Mouse (Mus musculus) gastrocnemius, postnatal 14 days (tissue): ENCODE results near the gene Baz2b. TPM values are rescaled to one million over a fixed set of nuclear protein-coding genes. Genes with fewer than 3 reads are reported as not detected.

Experiments used
- DNase-seq: peaks from one replicate; pipeline ENCODE4 v3.0.0; 2021; ENCODE audit warnings: mixed read lengths
- intact Hi-C: fragments of 180-260 bp; cut with DNase I; formaldehyde crosslinking; loops from one replicate; pipeline ENCODE4 v1.15.1; 2025; ENCODE audit warnings: low total_unique reads
- long read RNA-seq, 2 experiments: library from polyadenylated mRNA; stranded (forward); transcript quantifications; one replicate each; pipeline ENCODE4 v2.0.0; 2021
- total RNA-seq, 2 experiments: library from RNA; stranded (reverse); gene quantifications; 2 replicates each; pipeline ENCODE4 v1.2.3; 2021

Baz2b gene
- 10 to 100 TPM; 31.2 to 34.9 TPM for total RNA-seq
- long read RNA-seq, experiment 1, partial matches to known transcripts = 0 of 8 reads
- long read RNA-seq, experiment 1, other reads (novel, unspliced or antisense) = 7 of 8 reads
- long read RNA-seq, experiment 2, partial matches to known transcripts = 0 of 6 reads
- long read RNA-seq, experiment 2, other reads (novel, unspliced or antisense) = 3 of 6 reads

GRCm38 (mm10) chr2:60209703-60210651 lies at the start of gene Baz2b, which contains the start of gene March7:
Gene Baz2b, minus strand, starts transcription at chr2:60209839.
Gene March7, plus strand, starts transcription at chr2:60209887.
- intact Hi-C loops = loop anchor here (10.0 kb wide), 1 partner anchor 245 kb away; no protein-coding TSS in a partner anchor
- DNase-seq = peak; percentile 91

- DNase-seq = no peak
- intact Hi-C loops = no loop called here
Observed at GRCm38 (mm10) chr2:60259186-60259585, 49.5 kb upstream of the Baz2b start.

- intact Hi-C loops = no loop called here
- no peak for DNase-seq
Observed at GRCm38 (mm10) chr2:60256751-60257150, 47.1 kb upstream of the Baz2b start.

- intact Hi-C loops = no loop called here
- no peak for DNase-seq
Observed at GRCm38 (mm10) chr2:60253506-60253905, 43.9 kb upstream of the Baz2b start.

GRCm38 (mm10) chr2:60252782-60253181 lies 43.1 kb upstream of the Baz2b start:
- no peak for DNase-seq

GRCm38 (mm10) chr2:60234506-60234905 lies 24.9 kb upstream of the Baz2b start:
- intact Hi-C loops = no loop called here
- no peak for DNase-seq

More at GRCm38 (mm10) chr2:60252782-60253181, 43.1 kb upstream of the Baz2b start:
- intact Hi-C loops = no loop called here

GRCm38 (mm10) chr2:60233147-60233546 lies 23.5 kb upstream of the Baz2b start:
- intact Hi-C loops = no loop called here

GRCm38 (mm10) chr2:60230361-60230760 lies 20.7 kb upstream of the Baz2b start:
- intact Hi-C loops = no loop called here
- DNase-seq = no peak

More at GRCm38 (mm10) chr2:60233147-60233546, 23.5 kb upstream of the Baz2b start:
- DNase-seq = no peak

GRCm38 (mm10) chr2:60228470-60228869 lies 18.8 kb upstream of the Baz2b start:
- intact Hi-C loops = no loop called here
- DNase-seq = no peak

GRCm38 (mm10) chr2:60223489-60223888 lies 13.8 kb upstream of the Baz2b start:
- no peak for DNase-seq
- intact Hi-C loops = no loop called here

- intact Hi-C loops = no loop called here
Observed at GRCm38 (mm10) chr2:60221954-60222353, 12.3 kb upstream of the Baz2b start.

GRCm38 (mm10) chr2:60221236-60221635 lies 11.6 kb upstream of the Baz2b start:
- intact Hi-C loops = no loop called here
- DNase-seq = peak; percentile 7

More at GRCm38 (mm10) chr2:60221954-60222353, 12.3 kb upstream of the Baz2b start:
- DNase-seq = no peak

GRCm38 (mm10) chr2:60217620-60218019 lies 8.0 kb upstream of the Baz2b start:
- DNase-seq = no peak
- intact Hi-C loops = no loop called here

- DNase-seq = no peak
- intact Hi-C loops = no loop called here
Observed at GRCm38 (mm10) chr2:60216547-60217153, 7.0 kb upstream of the Baz2b start.

- intact Hi-C loops = no loop called here
- DNase-seq = no peak
Observed at GRCm38 (mm10) chr2:60214683-60215082, 5.0 kb upstream of the Baz2b start.

- DNase-seq = no peak
Observed at GRCm38 (mm10) chr2:60212488-60212887, 2.8 kb upstream of the Baz2b start.

GRCm38 (mm10) chr2:60210821-60211220 lies 1.2 kb upstream of the Baz2b start:
- no peak for DNase-seq
- intact Hi-C loops = no loop called here

More at GRCm38 (mm10) chr2:60212488-60212887, 2.8 kb upstream of the Baz2b start:
- intact Hi-C loops = no loop called here

GRCm38 (mm10) chr2:60209122-60209611 lies 472 bp downstream of the Baz2b start:
- peak; percentile 60 for DNase-seq
- intact Hi-C loops = loop anchor here (10.0 kb wide), 1 partner anchor 244 kb away; no protein-coding TSS in a partner anchor

- intact Hi-C loops = loop anchor here (10.0 kb wide), 1 partner anchor 241 kb away; no protein-coding TSS in a partner anchor
- no peak for DNase-seq
Observed at GRCm38 (mm10) chr2:60205795-60206194, 3.8 kb downstream of the Baz2b start.

- no peak for DNase-seq
- intact Hi-C loops = loop anchor here (10.0 kb wide), 1 partner anchor 239 kb away; no protein-coding TSS in a partner anchor
Observed at GRCm38 (mm10) chr2:60204162-60204561, 5.5 kb downstream of the Baz2b start.
